Mouse (Mus musculus) liver, adult 2 months (tissue): Measurements from ENCODE around the gene Mocs1.

ENCODE experiments used
- CTCF ChIP-seq: fragments of 200-500 bp; IDR thresholded peaks from 2 replicates; pipeline ENCODE4 v1.5.1; 2011; ENCODE audit warnings: low read depth, low read length, control low read depth
- POLR2A ChIP-seq: fragments of 200-500 bp; IDR thresholded peaks from 2 replicates; pipeline ENCODE4 v1.6.1; 2011; ENCODE audit warnings: low read length, control low read depth; ENCODE audit not compliant: insufficient read depth; ENCODE audit errors: extremely low read depth

DNA sequence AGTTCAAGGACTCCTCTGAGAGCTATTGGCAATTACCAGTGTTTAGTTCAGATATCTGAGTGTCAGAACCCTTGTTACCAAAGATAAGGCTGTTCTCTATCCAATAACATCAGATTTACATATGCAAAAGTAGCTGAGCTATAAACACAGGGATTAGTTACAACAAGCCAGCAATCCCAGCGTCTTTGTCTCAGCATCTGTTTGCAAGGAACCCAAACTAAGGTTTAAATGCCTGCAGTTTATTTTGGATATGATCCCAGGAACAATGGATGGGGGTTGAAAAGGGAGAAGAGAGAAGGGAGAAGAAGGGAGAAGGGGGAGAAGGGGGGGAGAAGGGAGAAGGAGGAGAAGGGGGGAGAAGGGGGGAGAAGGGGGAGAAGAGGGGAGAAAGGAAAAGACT lies 35.4 kb upstream of the Mocs1 start:
- TF ChIP-seq POLR2A: no peak
- TF ChIP-seq CTCF: no peak
